Mouse (Mus musculus) 3T3-L1 (cell line): ENCODE data around the gene Dclk1.
A peak's percentile ranks its signal among the peaks of the same experiment; 100 is the strongest.
"Not testable (repeated sequence)": the region's sequence is repeated elsewhere in the genome, so short reads cannot be mapped to it uniquely, and the experiment has no call there.

Experiments used
- DNase-seq: peaks from one replicate; pipeline ENCODE4 v3.0.0-alpha.2; 2015; ENCODE audit warnings: low read depth, low spot score

The Dclk1 gene

DNA sequence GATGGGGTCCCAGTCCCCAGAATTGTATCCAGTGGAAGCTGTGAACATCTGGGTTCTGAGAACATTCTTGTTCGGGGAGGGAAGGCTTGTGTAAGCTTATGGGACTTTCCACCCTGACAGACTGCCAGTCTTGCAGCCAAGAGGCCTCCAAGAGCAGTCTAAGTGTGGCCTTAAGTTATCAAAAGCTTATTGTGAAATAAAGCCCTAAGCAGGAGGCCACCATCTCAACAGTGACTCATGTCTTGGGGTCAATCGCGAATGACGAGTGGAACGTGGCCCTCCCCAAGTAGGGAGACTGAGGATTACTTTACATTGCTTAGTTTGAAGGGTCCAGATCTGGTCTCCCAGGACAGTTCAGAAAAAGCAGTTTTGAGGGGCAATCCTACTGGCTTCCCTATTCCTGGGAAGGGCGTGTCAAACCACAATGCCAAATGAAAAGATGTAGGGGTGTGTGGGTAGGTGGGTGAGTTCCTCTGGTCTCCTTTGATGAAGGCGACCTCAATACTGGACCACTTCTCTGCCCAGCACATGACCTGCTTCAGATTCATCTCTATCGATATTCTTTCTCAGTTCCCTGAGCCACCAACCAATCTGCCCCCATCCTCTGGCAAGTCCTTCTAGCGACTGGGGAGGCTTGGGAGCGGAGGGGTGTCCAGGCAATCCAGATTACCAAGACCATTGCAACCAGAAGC lies at the start of gene Dclk1:
TSS of gene Dclk1 (plus strand) at position 635 of the 692 bp plus-strand sequence.
- DNase-seq = peak; percentile 91

DNA sequence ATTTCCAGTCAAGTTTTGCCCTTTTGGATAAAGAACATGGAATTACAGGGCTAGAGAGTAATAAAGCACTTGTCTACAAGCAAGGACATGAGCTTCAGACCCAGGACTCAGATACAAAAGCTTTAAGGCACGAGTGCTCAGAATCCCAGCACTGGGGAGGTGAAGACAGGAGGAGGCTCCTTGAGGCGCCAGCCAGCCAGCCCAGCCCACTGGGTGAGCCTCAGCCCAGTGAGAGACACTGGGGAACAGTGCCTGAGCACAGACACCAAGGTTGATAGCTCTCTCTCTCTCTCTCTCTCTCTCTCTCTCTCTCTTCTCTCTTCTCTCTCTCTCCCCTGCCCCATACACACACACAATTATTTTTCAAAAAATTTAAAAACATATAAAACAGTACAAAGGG lies 48.8 kb upstream of the Dclk1 start:
- DNase-seq = no peak

DNA sequence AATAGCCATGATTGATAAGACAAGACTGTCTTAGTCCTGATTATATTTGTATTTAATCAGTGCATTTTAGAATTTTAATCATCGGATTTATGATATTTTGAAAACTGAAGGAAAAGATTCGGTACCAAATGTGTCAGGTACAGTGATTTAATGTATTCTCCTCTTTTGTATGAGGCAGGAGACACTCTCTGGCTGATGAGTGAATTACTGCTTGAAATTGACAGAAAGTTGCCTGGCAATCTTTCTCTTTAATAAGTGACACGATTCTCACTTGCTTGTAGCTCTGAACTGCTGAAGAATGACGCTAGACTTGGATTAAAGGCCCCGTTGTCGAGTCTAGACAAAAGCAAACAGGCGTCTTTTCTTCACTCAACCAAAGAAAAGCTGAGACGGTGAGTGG lies 47.4 kb upstream of the Dclk1 start:
- no peak for DNase-seq

DNA sequence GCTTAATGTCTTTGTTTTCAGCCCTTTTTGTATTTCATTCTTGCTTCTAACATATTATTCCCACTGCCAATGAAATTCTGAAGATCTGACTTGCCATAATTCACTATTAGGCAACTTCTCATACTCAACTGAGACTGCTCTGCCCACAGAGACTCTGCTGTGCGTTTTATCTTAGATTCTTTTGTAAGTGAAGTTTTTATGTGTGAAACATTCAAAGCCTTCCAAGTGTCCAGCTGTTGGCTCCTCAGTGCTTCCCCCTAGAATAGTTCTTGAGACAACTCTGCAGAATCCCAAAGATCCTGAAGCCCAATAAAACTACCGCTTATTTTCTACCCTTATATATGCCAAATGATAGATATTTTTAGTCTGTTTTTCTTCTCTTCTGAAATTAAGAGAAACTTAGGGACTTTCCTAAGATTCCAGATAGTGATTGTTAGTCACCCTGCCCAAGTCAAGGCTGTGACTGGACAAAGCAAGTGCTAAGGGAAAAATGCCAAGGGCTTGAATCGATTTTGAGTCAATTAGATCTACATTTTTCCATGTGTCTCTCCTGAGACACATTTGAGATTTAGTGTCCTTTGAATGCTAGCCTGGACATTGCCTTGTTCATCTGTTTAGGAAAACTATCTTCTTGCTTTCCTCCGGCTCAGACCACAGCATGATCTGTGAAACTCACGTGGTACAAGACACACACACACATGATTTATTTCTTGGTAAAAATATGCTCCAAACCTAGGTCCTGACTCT lies 46.4 kb upstream of the Dclk1 start:
- peak; percentile 52 for DNase-seq

DNA sequence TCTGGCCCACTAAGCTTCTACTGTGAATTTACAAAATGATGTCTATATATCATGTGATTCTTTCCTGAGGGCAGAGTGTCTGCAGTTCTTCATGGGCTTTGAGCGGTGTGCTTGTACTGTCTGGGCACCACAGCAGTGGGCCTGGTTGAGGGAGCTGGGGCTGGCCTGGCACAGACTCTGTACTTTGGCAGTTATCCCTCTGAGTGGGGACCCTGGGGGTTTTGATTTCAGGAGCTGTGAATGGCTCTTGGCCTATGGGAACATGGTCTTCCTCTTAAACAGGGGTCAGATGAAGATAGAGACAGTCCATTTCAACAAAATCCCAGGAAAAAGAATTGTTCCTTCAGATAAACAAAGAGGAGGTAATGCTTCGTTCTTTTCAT lies 45.8 kb upstream of the Dclk1 start:
- no peak for DNase-seq

DNA sequence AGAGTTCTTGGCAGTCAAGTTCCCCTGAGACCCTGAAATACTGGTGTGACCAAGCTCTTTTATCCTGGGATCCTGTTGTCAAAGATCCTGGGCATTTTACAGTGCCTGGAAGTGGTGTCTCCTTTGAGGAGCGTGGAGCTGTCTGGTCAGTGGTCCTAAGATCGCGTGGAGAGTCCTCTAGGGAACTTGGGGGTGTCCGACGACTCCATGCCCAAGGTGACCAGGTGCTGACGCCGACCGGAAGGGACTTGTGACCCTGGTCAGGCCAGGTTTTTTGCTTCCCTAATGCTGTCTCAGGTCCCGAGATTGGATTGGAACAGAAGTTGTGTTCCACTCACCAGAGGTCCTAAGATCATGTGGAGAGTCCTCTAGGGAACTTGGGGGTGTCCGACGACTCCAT lies 38.5 kb upstream of the Dclk1 start:
- DNase-seq = not testable (repeated sequence)

DNA sequence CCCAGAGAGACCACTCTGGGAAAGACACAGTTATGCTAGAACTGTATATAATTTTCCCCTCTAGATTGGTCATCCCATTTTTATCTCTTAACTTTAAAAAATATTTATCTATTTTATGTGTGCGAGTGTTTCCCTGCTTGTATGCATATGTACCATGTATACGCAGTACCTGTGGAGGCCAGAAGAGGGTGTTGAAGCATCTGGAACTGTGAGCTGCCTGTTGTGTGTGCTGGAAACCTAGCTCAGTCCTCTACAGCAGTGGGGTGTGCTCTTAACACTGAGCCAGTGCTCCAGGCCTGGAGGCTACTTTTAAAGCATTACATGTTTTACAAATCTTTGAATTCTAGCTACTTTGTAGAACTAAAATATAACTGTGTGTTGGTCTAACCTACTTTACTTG lies 35.8 kb upstream of the Dclk1 start:
- DNase-seq = no peak

DNA sequence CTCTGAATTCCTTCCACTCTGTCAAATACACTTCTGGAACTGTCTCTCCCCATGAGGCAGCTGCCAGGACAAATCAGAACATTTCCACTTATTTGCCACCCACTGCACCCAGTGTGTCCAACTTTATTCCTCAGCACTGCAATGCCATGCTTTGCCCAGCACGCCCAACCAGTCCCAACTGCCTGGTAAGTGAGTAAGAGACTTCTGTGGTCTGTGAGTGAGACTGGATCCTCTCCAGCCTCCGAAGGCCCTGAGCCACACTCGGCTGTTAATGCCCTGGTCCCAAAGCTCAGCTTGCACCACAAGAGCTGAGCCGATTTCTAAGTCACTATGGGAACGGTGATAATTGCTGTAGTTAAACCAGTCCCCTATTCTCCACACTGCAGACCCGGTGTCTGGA lies 34.5 kb upstream of the Dclk1 start:
- peak; percentile 55 for DNase-seq

DNA sequence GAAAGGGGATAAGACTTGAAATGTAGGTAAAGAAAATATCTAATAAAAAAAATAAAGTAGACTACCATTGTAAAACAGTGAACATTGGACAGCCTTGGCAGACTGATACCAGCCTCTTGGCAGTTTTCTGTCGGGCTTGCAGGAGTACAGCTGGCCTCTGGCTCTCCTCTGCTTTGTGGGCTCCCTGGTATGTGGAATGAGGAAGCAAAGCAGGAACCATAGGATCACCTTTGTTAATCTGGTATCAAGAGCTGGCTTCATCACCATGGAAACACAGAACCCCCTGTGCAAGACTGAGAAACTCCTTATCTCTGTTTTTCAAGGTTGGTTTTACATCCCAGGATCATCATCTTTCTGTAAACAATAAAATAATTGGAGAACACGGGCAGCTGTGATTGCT lies 29.9 kb upstream of the Dclk1 start:
- DNase-seq = peak; percentile 30

DNA sequence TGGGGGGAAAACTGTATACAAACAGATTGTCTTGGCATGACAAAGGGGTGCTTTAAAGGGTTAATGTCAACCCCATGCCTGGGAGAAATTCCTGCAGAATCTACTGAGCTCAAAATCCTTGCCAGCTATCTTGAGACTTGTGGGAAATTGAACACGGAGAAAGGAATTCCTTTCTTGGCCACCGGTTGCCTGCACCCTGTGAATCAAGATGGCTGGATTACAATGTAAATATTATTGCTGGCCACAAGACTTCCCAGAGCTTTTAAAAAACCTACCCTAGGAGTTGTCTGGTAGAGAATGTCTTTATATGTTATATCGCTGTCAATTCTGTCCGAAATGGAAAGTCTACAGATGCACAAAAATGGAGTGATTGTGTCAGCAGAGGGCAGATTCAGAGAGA lies 28.4 kb upstream of the Dclk1 start:
- DNase-seq = peak; percentile 78

DNA sequence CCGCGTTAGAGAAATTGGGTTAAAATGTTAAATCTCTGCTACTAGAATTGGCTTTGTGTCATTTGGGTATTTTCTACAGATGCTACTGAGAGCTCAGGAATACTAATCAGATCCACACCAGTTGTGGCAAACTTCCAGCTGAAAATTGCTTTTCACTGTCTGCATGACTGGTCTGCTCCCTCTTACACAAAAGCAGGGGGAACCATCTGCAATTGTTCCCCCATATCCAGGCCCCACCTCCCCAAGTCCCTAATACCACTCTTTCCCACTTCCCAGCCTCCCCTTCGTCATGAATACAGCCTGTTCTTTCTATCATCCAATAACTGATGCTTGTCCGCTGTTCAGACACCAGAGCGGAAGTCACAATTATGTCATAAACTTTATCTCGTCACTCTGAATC lies 27.8 kb upstream of the Dclk1 start:
- DNase-seq = peak; percentile 53

DNA sequence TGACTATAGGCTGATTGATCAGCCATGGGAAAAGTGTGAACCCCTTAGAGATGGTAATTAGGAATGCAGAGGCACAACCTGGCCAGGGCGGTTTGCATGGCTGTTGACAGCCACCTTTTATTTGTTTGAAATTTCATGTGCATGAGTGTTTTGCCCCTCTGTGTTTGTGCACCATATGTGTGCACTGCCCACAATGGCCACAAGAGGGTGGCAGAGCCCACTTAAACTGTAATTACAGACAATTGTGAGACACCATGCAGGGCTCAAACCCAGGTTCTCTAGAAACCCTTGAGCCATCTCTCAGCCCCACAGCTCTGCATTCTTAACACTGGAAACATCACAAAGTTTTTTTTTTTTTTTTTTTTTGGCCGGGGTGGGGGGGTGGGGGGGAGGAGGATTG lies 19.7 kb upstream of the Dclk1 start:
- no peak for DNase-seq

DNA sequence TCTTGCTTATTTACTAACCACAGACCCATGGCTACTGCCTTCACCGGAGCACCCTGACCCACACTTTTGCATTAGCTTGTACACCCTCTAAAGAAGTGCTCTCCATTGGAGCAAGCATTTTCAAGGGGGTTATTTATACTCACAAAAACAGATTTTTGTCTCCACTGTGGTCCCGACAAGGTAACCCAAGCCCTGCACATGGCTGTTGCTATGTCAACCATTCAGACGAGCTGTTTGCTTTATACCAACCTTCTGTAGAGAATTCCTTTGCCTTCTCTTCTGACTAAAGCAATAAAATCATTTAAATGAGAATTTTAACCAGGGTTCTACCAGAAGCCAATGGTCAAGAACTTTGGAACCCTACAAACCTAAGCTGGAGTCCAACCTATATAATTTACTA lies 18.3 kb upstream of the Dclk1 start:
- DNase-seq = no peak

DNA sequence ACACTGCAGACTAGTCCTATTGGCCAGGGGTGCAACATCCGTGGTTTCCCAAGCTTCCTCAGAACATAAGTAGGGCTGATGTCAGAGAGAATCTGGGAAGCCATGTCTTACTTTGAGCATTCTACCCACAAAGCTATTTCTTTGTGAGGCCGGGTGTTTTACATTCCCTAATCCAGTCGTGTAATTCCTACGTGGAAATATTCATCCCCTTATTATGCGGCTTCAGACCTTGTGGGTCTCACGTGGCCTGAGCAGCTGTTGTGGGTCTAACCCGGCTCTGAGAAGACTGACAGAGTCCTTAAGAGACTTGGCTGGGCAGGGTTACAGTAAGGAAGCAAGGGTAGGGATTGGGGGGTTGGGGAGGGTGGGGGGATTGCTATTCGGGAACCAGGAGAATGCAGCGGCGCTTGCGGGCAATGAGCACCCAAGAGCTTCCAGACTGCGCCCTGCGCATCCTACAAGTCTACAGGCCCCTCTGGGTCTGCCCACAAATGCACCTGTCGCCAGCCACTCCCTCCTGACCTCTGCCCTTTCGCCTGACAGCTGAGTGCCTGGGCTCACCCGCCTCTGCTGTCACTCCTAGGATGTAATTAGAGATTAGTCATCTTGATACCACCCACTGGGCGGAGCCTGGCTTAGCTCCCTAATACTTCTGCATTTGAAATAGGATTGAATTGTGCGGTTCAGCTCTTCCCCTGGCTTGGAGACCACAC lies 15.5 kb upstream of the Dclk1 start:
- no peak for DNase-seq

DNA sequence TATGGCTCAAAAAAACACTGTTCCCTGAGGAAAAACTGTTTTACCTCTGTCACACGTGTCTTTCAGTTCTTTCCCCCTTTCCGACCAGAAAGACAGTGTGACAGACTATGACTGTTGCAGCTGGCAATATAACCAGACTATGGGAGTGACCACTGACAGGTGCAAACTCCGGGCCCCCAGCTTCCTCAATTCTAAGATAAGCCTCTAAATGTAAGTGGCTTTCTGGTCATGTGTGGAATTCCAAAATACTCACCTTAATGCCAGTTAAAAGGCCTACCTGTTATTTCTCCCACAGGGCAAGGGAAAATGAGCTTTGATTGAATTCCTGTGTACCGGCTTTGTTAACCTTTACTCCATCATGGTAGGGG lies 15.0 kb upstream of the Dclk1 start:
- DNase-seq = no peak

DNA sequence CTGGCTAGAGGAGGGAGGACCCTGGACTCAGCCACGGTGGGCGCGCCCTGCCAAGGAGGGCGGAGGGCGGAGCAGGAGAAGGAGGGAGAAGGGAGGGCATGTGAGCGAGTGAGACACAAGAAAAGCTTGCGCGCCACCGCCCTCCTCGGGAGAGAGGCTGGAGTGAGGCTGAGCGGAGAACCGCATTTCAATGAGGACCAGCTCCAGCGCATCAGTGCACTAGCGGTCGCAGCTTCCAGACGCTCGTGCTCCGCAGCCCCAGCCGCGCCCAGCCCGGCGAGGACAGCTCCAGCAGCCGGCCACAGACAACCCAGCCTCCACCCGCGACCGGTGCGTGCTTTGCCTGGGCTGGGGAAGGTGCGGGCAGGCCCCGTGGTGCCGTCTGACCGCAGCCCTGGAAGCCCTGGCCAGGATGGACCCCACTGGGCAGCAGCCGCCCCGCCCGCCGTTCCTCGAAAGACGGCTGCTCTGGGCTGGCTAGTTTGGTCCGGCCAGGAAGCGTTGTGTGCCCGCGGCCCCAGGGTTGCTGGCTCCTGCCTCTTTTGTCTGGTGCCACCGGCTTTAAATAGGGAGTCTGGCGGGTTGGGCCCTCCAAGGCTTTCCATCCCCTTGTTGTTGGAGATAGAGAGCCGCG lies 375 bp downstream of the Dclk1 start:
- DNase-seq = peak; percentile 95

DNA sequence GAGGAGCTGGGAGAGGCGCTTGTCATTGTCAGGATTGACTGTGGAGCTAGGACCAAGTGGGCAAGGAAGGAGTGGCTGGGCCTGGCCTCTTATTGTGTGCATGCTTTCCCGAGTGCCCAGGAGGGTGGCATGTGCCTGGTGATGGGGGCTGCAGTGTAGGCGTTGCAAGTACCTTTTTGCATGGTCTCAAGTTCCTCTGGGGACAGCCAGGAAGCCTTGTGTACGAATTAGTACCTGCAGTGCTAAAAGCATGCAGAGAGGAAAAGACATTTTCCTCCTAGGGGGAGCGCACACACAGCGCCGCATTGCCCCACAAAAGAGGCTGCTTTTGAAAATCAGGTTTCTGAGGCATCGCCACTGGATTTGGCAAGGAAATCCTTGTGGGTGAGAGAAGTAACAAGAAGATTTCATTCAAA lies 900 bp downstream of the Dclk1 start:
- DNase-seq = peak; percentile 48

DNA sequence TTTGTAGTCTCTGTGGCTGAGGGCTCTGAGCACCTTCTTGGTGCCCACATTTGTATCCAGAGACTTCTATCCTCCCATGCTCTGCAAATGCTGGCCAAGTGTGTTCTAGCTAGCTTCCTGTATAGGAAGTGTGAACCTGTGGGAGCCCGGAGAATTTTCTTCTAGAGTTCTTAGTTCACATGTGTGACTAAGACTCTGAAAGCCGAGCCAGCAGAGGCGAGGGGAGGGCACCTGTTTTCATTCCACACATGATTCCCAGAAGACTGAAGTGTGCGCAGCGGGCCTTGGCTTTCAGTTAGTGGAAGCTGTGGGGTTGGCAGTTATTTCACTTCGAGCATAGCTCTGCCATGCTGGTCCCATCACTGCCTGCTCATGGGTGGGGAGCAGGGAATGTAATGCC lies 1.9 kb downstream of the Dclk1 start:
- DNase-seq = peak; percentile 17

DNA sequence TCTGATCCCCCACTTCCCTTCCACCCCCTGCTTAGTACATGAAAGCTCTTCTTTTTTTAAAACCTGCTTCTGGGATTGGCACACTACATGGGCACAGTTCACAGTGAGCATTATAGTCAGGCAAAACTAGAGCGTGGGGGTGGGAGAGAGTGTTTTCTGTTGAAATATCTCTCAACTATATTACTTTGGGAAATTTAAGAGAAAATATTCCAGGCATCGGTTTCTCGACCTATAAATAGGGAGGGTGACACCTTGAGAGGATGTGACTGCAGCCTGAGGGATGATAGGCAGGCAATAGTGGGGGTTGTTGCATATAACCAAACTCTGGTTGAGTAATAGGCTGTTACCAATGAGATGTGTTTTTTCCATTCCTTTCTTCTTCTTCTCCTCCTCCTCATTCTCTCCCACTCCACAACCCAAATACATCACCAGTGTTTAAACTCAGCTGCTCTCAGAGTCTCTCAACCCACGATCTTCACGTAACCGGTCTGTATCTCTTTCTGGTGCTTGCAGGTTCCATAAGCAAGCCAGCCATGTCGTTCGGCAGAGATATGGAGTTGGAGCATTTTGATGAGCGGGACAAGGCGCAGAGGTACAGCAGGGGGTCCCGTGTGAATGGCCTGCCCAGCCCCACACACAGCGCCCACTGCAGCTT lies 4.6 kb downstream of the Dclk1 start:
- no peak for DNase-seq

DNA sequence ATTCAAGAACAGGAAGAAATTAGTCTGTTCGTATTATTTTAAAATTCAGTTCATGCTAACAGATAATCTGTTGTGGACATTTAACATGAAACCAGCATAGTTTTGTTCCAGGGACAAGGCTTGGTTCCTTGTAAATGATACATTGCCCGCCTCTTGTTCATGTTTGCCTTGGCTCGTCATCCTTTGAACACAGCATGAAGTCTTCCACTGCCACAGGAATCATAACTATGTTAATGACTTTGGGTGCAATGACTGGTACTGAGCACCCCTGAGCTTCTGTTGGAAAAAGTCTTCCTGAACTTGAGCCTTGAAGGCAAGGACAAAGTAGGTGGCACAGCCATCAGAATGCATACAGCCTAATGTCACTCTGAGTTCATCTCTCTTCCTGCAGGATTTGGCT lies 5.9 kb downstream of the Dclk1 start:
- no peak for DNase-seq

DNA sequence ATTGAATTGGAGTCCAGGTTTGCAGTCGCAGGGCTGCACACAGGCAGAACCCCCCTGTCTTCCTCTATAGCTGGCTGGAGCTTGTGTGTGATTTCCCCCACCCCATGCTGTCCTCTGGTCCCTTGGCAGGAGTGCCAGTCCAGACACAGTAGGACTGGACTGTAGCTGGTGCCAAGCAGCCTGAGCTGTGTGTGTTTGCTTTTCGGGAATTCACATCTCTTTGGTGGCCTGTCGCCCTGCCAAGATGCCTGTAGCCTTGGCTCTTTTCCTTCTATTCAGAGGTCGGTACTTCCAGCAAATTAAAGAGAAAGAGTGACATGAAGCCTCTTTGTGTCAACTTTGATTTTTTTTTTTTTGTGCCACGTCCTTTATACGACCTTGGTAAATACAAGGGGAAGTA lies 6.3 kb downstream of the Dclk1 start:
- DNase-seq = peak; percentile 40

DNA sequence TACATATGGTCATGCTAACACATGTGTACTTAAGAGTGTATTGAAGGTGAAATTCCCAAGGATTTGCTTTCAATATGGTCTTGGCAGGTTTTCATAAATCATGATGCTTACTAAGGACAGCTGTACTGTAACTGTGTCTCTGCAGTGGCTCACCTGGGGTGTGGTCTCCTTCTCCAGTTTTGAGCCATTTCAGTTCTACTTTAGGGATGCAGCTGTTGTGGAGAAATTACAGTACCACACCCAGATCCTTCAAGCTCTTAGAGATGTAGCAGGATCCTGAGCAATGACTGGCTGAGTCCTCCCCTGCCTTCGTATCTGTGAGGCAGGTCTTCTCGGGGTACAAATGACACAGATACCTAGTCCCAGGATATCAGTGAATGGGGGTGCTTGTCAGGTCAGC lies 8.5 kb downstream of the Dclk1 start:
- DNase-seq = no peak
